ENCODE assay signal across 12 mouse cellular contexts in genomic region chr9:108139963-108140695, GRCm38 (mm10). TPM values are rescaled to one million over a fixed set of nuclear protein-coding genes. Genes with fewer than 3 reads are reported as not detected.
DNase-seq lines count a peak whose midpoint lies in the region; ATAC-seq and TF ChIP-seq lines count a peak whose summit lies in the region.
"Had no signal": no experiment of that assay in that cellular context is flagged by ENCODE, and none has a peak within 500 bp of the region (broad histone marks: within the 10 kb centered on the region; RNA-seq: fewer than 3 reads in every experiment).

No protein-coding gene starts in this region.

- H3K27me3 ChIP-seq in intestine, postnatal 0 days (replicated peaks; ENCODE audit: control insufficient read depth, insufficient read depth, low read length), result no peaks in the 10 kb centered on the region
- H3K27me3 ChIP-seq in intestine, embryonic 15.5 days (replicated peaks), result no peaks in the 10 kb centered on the region
- H3K27me3 ChIP-seq in midbrain, postnatal 0 days (ENCODE audit: insufficient read depth, low read length), result no peaks in the 10 kb centered on the region
- no peaks in the 10 kb centered on the region for H3K27me3 ChIP-seq in midbrain, embryonic 16.5 days (ENCODE audit: control insufficient read depth, insufficient read depth, low read depth, low read length)
- no peaks in the 10 kb centered on the region for H3K27me3 ChIP-seq in stomach, postnatal 0 days (ENCODE audit: control insufficient read depth, insufficient read depth, low read length)
- H3K27me3 ChIP-seq: stomach, embryonic 15.5 days had no signal

- H3K4me2 ChIP-seq in intestine, postnatal 0 days (replicated peaks; ENCODE audit: low read depth), result no peak overlapping the region
- H3K4me2 ChIP-seq in intestine, embryonic 15.5 days (replicated peaks), result no peak overlapping the region
- no peak overlapping the region for H3K4me2 ChIP-seq in midbrain, postnatal 0 days (ENCODE audit: low read depth, low read length, poor library complexity, severe bottlenecking)
- H3K4me2 ChIP-seq in midbrain, embryonic 16.5 days (ENCODE audit: low read length), result no peak overlapping the region
- H3K4me2 ChIP-seq in stomach, postnatal 0 days (replicated peaks; ENCODE audit: low read depth), result no peak overlapping the region
- H3K4me2 ChIP-seq: stomach, embryonic 15.5 days had no signal

- H3K4me1 ChIP-seq in intestine, postnatal 0 days (replicated peaks; ENCODE audit: control insufficient read depth, insufficient read depth, low read length), result 0 out of 2 replicates have a peak, but pooled peaks cover 2% of the 10 kb centered on the region
- H3K4me1 ChIP-seq in intestine, embryonic 15.5 days (replicated peaks), result peaks cover 4% of the 10 kb centered on the region; the same call in 1 of the 2 replicates
- H3K4me1 ChIP-seq in midbrain, postnatal 0 days (ENCODE audit: insufficient read depth, low read length), result no peaks in the 10 kb centered on the region
- no peaks in the 10 kb centered on the region for H3K4me1 ChIP-seq in midbrain, embryonic 16.5 days (ENCODE audit: control insufficient read depth, insufficient read depth, low read length)
- H3K4me1 ChIP-seq in stomach, postnatal 0 days (replicated peaks; ENCODE audit: control insufficient read depth, insufficient read depth), result no peaks in the 10 kb centered on the region; the same call in 1 of the 2 replicates

- no peak overlapping the region for H3K9ac ChIP-seq in intestine, postnatal 0 days (ENCODE audit: low read depth, low read length)
- no peak overlapping the region for H3K9ac ChIP-seq in intestine, embryonic 15.5 days
- no peak overlapping the region for H3K9ac ChIP-seq in midbrain, postnatal 0 days (replicated peaks; ENCODE audit: low read length, poor library complexity, severe bottlenecking)
- no peak overlapping the region for H3K9ac ChIP-seq in midbrain, embryonic 16.5 days (ENCODE audit: low read depth, low read length)
- H3K9ac ChIP-seq in stomach, postnatal 0 days (ENCODE audit: low read length), result no peak overlapping the region
- H3K9ac ChIP-seq: stomach, embryonic 15.5 days had no signal

- no peak for ATAC-seq in intestine, postnatal 0 days
- ATAC-seq in intestine, embryonic 15.5 days, result no peak
- no peak for ATAC-seq in midbrain, postnatal 0 days (ENCODE audit: low FRiP score)
- no peak for ATAC-seq in midbrain, embryonic 16.5 days
- ATAC-seq in stomach, postnatal 0 days (ENCODE audit: low FRiP score, low TSS enrichment), result no peak
- ATAC-seq in granulocyte monocyte progenitor cell, adult 5-6 weeks (replicated peaks; ENCODE audit: poor library complexity, severe bottlenecking), result no peak

- peak; percentile 5 for DNase-seq in midbrain, postnatal 0 days (ENCODE audit: low spot score)
- no peak for DNase-seq in brain, embryonic 14.5 days (ENCODE audit: low read depth)
- DNase-seq in stomach, postnatal 0 days (ENCODE audit: low spot score), result no peak
- DNase-seq in layer of hippocampus, adult 9-10 months (ENCODE audit: low spot score), result no peak
- DNase-seq: right cerebral cortex, adult 18-20 months had no signal

- no peak overlapping the region for H3K4me3 ChIP-seq in intestine, postnatal 0 days (ENCODE audit: low read depth, low read length)
- H3K4me3 ChIP-seq in intestine, embryonic 15.5 days (replicated peaks), result no peak overlapping the region
- no peak overlapping the region for H3K4me3 ChIP-seq in midbrain, postnatal 0 days (ENCODE audit: low read depth, low read length)
- H3K4me3 ChIP-seq in midbrain, embryonic 16.5 days (ENCODE audit: low read depth, low read length), result no peak overlapping the region
- no peak overlapping the region for H3K4me3 ChIP-seq in stomach, postnatal 0 days (ENCODE audit: low read depth, low read length)
- H3K4me3 ChIP-seq: stomach, embryonic 15.5 days had no signal

- H3K27ac ChIP-seq in intestine, postnatal 0 days (ENCODE audit: low read depth, low read length), result no peak overlapping the region
- H3K27ac ChIP-seq in intestine, embryonic 15.5 days, result no peak overlapping the region
- H3K27ac ChIP-seq in midbrain, postnatal 0 days (ENCODE audit: low read depth, low read length), result no peak overlapping the region
- H3K27ac ChIP-seq in midbrain, embryonic 16.5 days (ENCODE audit: low read length), result no peak overlapping the region
- no peak overlapping the region for H3K27ac ChIP-seq in stomach, postnatal 0 days (replicated peaks)
- H3K27ac ChIP-seq: stomach, embryonic 15.5 days had no signal

- no peaks in the 10 kb centered on the region for H3K36me3 ChIP-seq in intestine, postnatal 0 days (ENCODE audit: control insufficient read depth, insufficient read depth)
- H3K36me3 ChIP-seq in intestine, embryonic 15.5 days, result no peaks in the 10 kb centered on the region
- peaks cover 14% of the 10 kb centered on the region for H3K36me3 ChIP-seq in midbrain, postnatal 0 days (ENCODE audit: insufficient read depth, low read length)
- peaks cover 8% of the 10 kb centered on the region for H3K36me3 ChIP-seq in midbrain, embryonic 16.5 days (ENCODE audit: control insufficient read depth, insufficient read depth, low read length)
- H3K36me3 ChIP-seq in stomach, postnatal 0 days (ENCODE audit: control insufficient read depth, insufficient read depth, low read length), result no peaks in the 10 kb centered on the region
- H3K36me3 ChIP-seq: stomach, embryonic 15.5 days had no signal

- TF ChIP-seq POLR2A in brain, embryonic 14.5 days (IDR thresholded peaks at IDR 0.05; ENCODE audit: borderline replicate concordance, extremely low read depth, insufficient read depth, insufficient read length, poor library complexity, severe bottlenecking), result no peak

- TF ChIP-seq CTCF in intestine, postnatal 0 days (IDR thresholded peaks at IDR 0.05; ENCODE audit: low read depth), result peak; percentile 58
- TF ChIP-seq CTCF in midbrain, postnatal 0 days (IDR thresholded peaks at IDR 0.05), result peak; percentile 49
- peak; percentile 17; the same call in 1 of the 2 replicates for TF ChIP-seq CTCF in brain, embryonic 14.5 days (IDR thresholded peaks at IDR 0.05; ENCODE audit: borderline replicate concordance, extremely low read depth, insufficient read depth, insufficient read length)
- peak; percentile 58 for TF ChIP-seq CTCF in stomach, postnatal 0 days (IDR thresholded peaks at IDR 0.05; ENCODE audit: low read depth)

- H3K9me3 ChIP-seq in intestine, postnatal 0 days (ENCODE audit: control insufficient read depth), result no peaks in the 10 kb centered on the region
- no peaks in the 10 kb centered on the region for H3K9me3 ChIP-seq in intestine, embryonic 15.5 days
- H3K9me3 ChIP-seq in midbrain, postnatal 0 days (ENCODE audit: low read length), result no peaks in the 10 kb centered on the region
- no peaks in the 10 kb centered on the region for H3K9me3 ChIP-seq in midbrain, embryonic 16.5 days (replicated peaks; ENCODE audit: control insufficient read depth, low read length, poor library complexity, severe bottlenecking)
- H3K9me3 ChIP-seq in stomach, postnatal 0 days (ENCODE audit: control insufficient read depth, low read length), result no peaks in the 10 kb centered on the region
- H3K9me3 ChIP-seq: stomach, embryonic 15.5 days had no signal

- WGBS in intestine, postnatal 0 days, result 82% methylated on average over 7 of the region's 7 CpGs
- WGBS in intestine, embryonic 15.5 days, result 83% methylated on average over 7 of the region's 7 CpGs
- 81% methylated on average over 7 of the region's 7 CpGs for WGBS in midbrain, postnatal 0 days
- WGBS in midbrain, embryonic 16.5 days, result 79% methylated on average over 7 of the region's 7 CpGs
- 76% methylated on average over 7 of the region's 7 CpGs for WGBS in stomach, postnatal 0 days

- no peak for TF ChIP-seq EP300 in stomach, postnatal 0 days (optimal IDR thresholded peaks at IDR 0.05)

RNA-seq across cellular contexts. Expression of gene Apeh, which starts 45.7 kb away (rescaled TPM):
- 82.6 and 98.4 TPM in 2 replicates for polyA plus RNA-seq in intestine, postnatal 0 days (2015; fragmentation: Nextera tagmentation; extraction: Ambion mirVana)
- polyA plus RNA-seq in intestine, embryonic 15.5 days (2015; fragmentation: Nextera tagmentation; extraction: Ambion mirVana), result 76.5 and 96.8 TPM in 2 replicates
- total RNA-seq in midbrain, postnatal 0 days (2014; rRNA removed), result 32.3 and 45.1 TPM in 2 replicates
- polyA plus RNA-seq in midbrain, postnatal 0 days (2015; fragmentation: Nextera tagmentation; extraction: Ambion mirVana), result 38.3 and 42.7 TPM in 2 replicates
- polyA plus RNA-seq in midbrain, embryonic 16.5 days (2015; fragmentation: Nextera tagmentation; extraction: Ambion mirVana), result 46.0 and 50.8 TPM in 2 replicates
- 65.1 and 81.4 TPM in 2 replicates for polyA plus RNA-seq in brain, embryonic 14.5 days (2012; rRNA removed)
- 35.4 and 38.4 TPM in 2 replicates for polyA plus RNA-seq in stomach, postnatal 0 days (2015; fragmentation: Nextera tagmentation; extraction: Ambion mirVana)
- total RNA-seq in granulocyte monocyte progenitor cell, adult 5-6 weeks (2014; fragmentation: Nextera tagmentation), result 72.6 and 79.0 TPM in 2 replicates
- 75.8 and 83.2 TPM in 2 replicates for total RNA-seq in granulocyte monocyte progenitor cell, adult 5-6 weeks (2017)

RNA-seq across cellular contexts. Expression of gene Bsn, which starts 50.1 kb away (rescaled TPM):
- 1.6 and 1.9 TPM in 2 replicates for polyA plus RNA-seq in intestine, postnatal 0 days (2015; fragmentation: Nextera tagmentation; extraction: Ambion mirVana)
- 4.7 and 4.9 TPM in 2 replicates for polyA plus RNA-seq in intestine, embryonic 15.5 days (2015; fragmentation: Nextera tagmentation; extraction: Ambion mirVana)
- total RNA-seq in midbrain, postnatal 0 days (2014; rRNA removed), result 59.4 and 60.6 TPM in 2 replicates
- polyA plus RNA-seq in midbrain, postnatal 0 days (2015; fragmentation: Nextera tagmentation; extraction: Ambion mirVana), result 6.1 and 7.7 TPM in 2 replicates
- 8.6 and 10.1 TPM in 2 replicates for polyA plus RNA-seq in midbrain, embryonic 16.5 days (2015; fragmentation: Nextera tagmentation; extraction: Ambion mirVana)
- polyA plus RNA-seq in brain, embryonic 14.5 days (2012; rRNA removed), result 18.7 and 40.0 TPM in 2 replicates
- 1.6 and 2.0 TPM in 2 replicates for polyA plus RNA-seq in stomach, postnatal 0 days (2015; fragmentation: Nextera tagmentation; extraction: Ambion mirVana)
- total RNA-seq in granulocyte monocyte progenitor cell, adult 5-6 weeks (2014; fragmentation: Nextera tagmentation), result 6.2 and 9.0 TPM in 2 replicates
- total RNA-seq in granulocyte monocyte progenitor cell, adult 5-6 weeks (2017), result 3.2 and 3.7 TPM in 2 replicates

RNA-seq across cellular contexts. Expression of gene Rnf123, which starts 57.0 kb away (rescaled TPM):
- polyA plus RNA-seq in intestine, postnatal 0 days (2015; fragmentation: Nextera tagmentation; extraction: Ambion mirVana), result 17.2 and 18.2 TPM in 2 replicates
- 18.6 and 23.7 TPM in 2 replicates for polyA plus RNA-seq in intestine, embryonic 15.5 days (2015; fragmentation: Nextera tagmentation; extraction: Ambion mirVana)
- total RNA-seq in midbrain, postnatal 0 days (2014; rRNA removed), result 46.3 and 60.6 TPM in 2 replicates
- 44.1 and 49.1 TPM in 2 replicates for polyA plus RNA-seq in midbrain, postnatal 0 days (2015; fragmentation: Nextera tagmentation; extraction: Ambion mirVana)
- polyA plus RNA-seq in midbrain, embryonic 16.5 days (2015; fragmentation: Nextera tagmentation; extraction: Ambion mirVana), result 53.4 and 53.9 TPM in 2 replicates
- 93.3 and 93.5 TPM in 2 replicates for polyA plus RNA-seq in brain, embryonic 14.5 days (2012; rRNA removed)
- 13.8 and 15.7 TPM in 2 replicates for polyA plus RNA-seq in stomach, postnatal 0 days (2015; fragmentation: Nextera tagmentation; extraction: Ambion mirVana)
- total RNA-seq in granulocyte monocyte progenitor cell, adult 5-6 weeks (2014; fragmentation: Nextera tagmentation), result 64.5 and 75.3 TPM in 2 replicates
- total RNA-seq in granulocyte monocyte progenitor cell, adult 5-6 weeks (2017), result 29.7 and 30.3 TPM in 2 replicates

RNA-seq across cellular contexts. Expression of gene Mst1, which starts 59.9 kb away (rescaled TPM):
- polyA plus RNA-seq in intestine, postnatal 0 days (2015; fragmentation: Nextera tagmentation; extraction: Ambion mirVana), result 0.78 and 0.84 TPM in 2 replicates
- polyA plus RNA-seq in intestine, embryonic 15.5 days (2015; fragmentation: Nextera tagmentation; extraction: Ambion mirVana), result 0.98 and 2.2 TPM in 2 replicates
- 0.14 TPM in 1 of 2 replicates, not detected in the other for total RNA-seq in midbrain, postnatal 0 days (2014; rRNA removed)
- polyA plus RNA-seq in midbrain, postnatal 0 days (2015; fragmentation: Nextera tagmentation; extraction: Ambion mirVana), result not detected in 2 replicates
- polyA plus RNA-seq in midbrain, embryonic 16.5 days (2015; fragmentation: Nextera tagmentation; extraction: Ambion mirVana), result 0.09 TPM in 1 of 2 replicates, not detected in the other
- polyA plus RNA-seq in brain, embryonic 14.5 days (2012; rRNA removed), result 0.08 and 0.10 TPM in 2 replicates
- polyA plus RNA-seq in stomach, postnatal 0 days (2015; fragmentation: Nextera tagmentation; extraction: Ambion mirVana), result 4.4 and 4.8 TPM in 2 replicates
- 0.67 TPM in 1 of 2 replicates, not detected in the other for total RNA-seq in granulocyte monocyte progenitor cell, adult 5-6 weeks (2014; fragmentation: Nextera tagmentation)
- total RNA-seq in granulocyte monocyte progenitor cell, adult 5-6 weeks (2017), result 0.34 and 1.6 TPM in 2 replicates
- total RNA-seq: left cerebral cortex, postnatal 10 days had no signal
- polyA plus RNA-seq: heart, postnatal 0 days had no signal
